Mouse (Mus musculus) myocyte (in vitro differentiated cells): ENCODE results near the gene Elmsan1.

Experiments
- CEBPB ChIP-seq: IDR thresholded peaks from 2 replicates; pipeline ENCODE4 v1.6.1; 2011; ENCODE audit warnings: mild to moderate bottlenecking, moderate library complexity; ENCODE audit not compliant: poor library complexity, insufficient read depth, severe bottlenecking
- E2F4 ChIP-seq: IDR thresholded peaks from one replicate; pipeline ENCODE4 v1.6.1; 2011; ENCODE audit warnings: mild to moderate bottlenecking, control low read depth, moderate library complexity; ENCODE audit not compliant: insufficient read depth
- MAX ChIP-seq: IDR thresholded peaks from one replicate; pipeline ENCODE4 v1.6.1; 2011; ENCODE audit warnings: low read depth, mild to moderate bottlenecking, control low read depth
- MYOD1 ChIP-seq, 3 experiments: IDR thresholded peaks; one replicate each; pipeline ENCODE4 v1.6.1; 2011; ENCODE audit warnings: control low read depth in 2 of 3, low read depth in 2 of 3, mild to moderate bottlenecking in 2 of 3, moderate library complexity in 1 of 3; ENCODE audit not compliant: insufficient read length in 2 of 3, control insufficient read depth in 1 of 3
- MYOG ChIP-seq, 3 experiments: IDR thresholded peaks; one replicate each; pipeline ENCODE4 v1.6.1; 2011; ENCODE audit warnings: control low read depth in 2 of 3, low read depth in 2 of 3, mild to moderate bottlenecking in 2 of 3; ENCODE audit not compliant: insufficient read length in 2 of 3, control insufficient read depth in 1 of 3, insufficient read depth in 1 of 3
- POLR2A ChIP-seq: IDR thresholded peaks from one replicate; pipeline ENCODE4 v1.6.1; 2011; ENCODE audit warnings: low read depth, mild to moderate bottlenecking, control low read depth, moderate library complexity; ENCODE audit not compliant: insufficient read length
- POLR2AphosphoS2 ChIP-seq: IDR thresholded peaks from one replicate; pipeline ENCODE4 v1.6.1; 2011; ENCODE audit warnings: low read depth, control low read depth; ENCODE audit not compliant: insufficient read length
- REST ChIP-seq: IDR thresholded peaks from one replicate; pipeline ENCODE4 v1.6.1; 2011; ENCODE audit warnings: mild to moderate bottlenecking, control low read depth, moderate library complexity; ENCODE audit not compliant: insufficient read depth, insufficient read length
- SRF ChIP-seq: IDR thresholded peaks from one replicate; pipeline ENCODE4 v1.6.1; 2011; ENCODE audit warnings: low read depth; ENCODE audit not compliant: control insufficient read depth, insufficient read length
- TCF12 ChIP-seq: IDR thresholded peaks from one replicate; pipeline ENCODE4 v1.6.1; 2011; ENCODE audit warnings: mild to moderate bottlenecking, control low read depth; ENCODE audit not compliant: poor library complexity, insufficient read depth, severe bottlenecking
- TCF3 ChIP-seq: IDR thresholded peaks from one replicate; pipeline ENCODE4 v1.6.1; 2011; ENCODE audit warnings: low read depth, control low read depth; ENCODE audit not compliant: insufficient read length
- USF1 ChIP-seq: IDR thresholded peaks from one replicate; pipeline ENCODE4 v1.6.1; 2011; ENCODE audit warnings: low read depth, mild to moderate bottlenecking, control low read depth, moderate library complexity

DNA sequence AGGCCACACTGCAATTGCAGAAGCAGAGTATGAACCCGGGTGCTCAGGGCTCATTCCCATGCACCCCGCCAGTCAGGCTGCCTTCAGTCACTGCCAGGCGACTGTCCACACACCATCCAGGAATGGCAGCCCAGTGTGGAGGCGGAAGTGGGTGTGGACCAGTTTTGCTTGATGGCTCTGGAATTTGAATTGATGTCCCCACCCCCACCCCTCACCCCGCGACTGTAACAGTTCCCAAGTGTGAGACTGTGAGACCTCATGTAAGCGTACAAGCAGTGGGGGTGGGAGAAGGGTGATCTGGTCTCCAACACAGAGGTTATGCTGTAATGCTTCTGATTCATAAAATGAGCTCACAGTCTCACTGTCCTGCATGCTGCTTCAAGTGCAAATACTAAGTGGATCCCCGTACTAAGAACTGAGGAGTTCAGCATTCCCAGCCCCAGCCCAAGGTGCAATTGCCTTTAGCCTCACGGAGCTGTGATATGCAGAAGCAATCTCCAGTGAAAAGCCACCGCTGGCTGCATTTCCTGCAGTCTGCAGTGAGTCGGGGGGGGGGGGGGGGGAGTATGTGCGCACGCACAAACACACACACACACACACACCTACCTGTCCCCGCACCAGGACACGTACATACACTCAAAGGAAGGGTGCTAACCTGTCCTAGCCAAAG lies 28.4 kb downstream of the Elmsan1 start:
- TF ChIP-seq POLR2A (peak; percentile 24), MAX (no peak), MYOD1 (IDR thresholded peaks at IDR 0.05; ENCODE audit: control insufficient read depth in 1 of 3, insufficient read length in 2 of 3, low read depth in 2 of 3) (no peak), USF1 (no peak), MYOG (IDR thresholded peaks at IDR 0.05; ENCODE audit: control insufficient read depth in 1 of 3, insufficient read depth in 1 of 3, insufficient read length in 2 of 3, low read depth in 2 of 3) (no peak), REST (no peak), E2F4 (no peak), TCF12 (no peak), CEBPB (no peak), POLR2AphosphoS2 (no peak), SRF (no peak), TCF3 (no peak)
